Mouse (Mus musculus): Measurements from ENCODE around the gene Scrt2. TPM values are rescaled to one million over a fixed set of nuclear protein-coding genes. Genes with fewer than 3 reads are reported as not detected.

The Scrt2 gene
- polyA plus RNA-seq, 1 experiment from 2014 or later, result not detected

- peak overlapping the region; percentile 35 for H3K4me3 ChIP-seq (replicated peaks)
- 5% methylated on average over 52 of the region's 60 CpGs for WGBS (ENCODE audit: insufficient replicate concordance)
- H3K4me1 ChIP-seq (replicated peaks), result peaks cover 7% of the 10 kb centered on the region
- peaks cover 99% of the 10 kb centered on the region for H3K27me3 ChIP-seq
- ATAC-seq (ENCODE audit: insufficient read depth), result no peak
- H3K36me3 ChIP-seq (replicated peaks), result no peaks in the 10 kb centered on the region
- H3K9ac ChIP-seq, result no peak overlapping the region
- H3K27ac ChIP-seq (replicated peaks), result no peak overlapping the region
- peak overlapping the region; percentile 51 for H3K4me2 ChIP-seq
- no peaks in the 10 kb centered on the region for H3K9me3 ChIP-seq (replicated peaks)
Observed at GRCm38 (mm10) chr2:152093356-152093792, 12.0 kb downstream of the Scrt2 start.

- no peaks in the 10 kb centered on the region for H3K9me3 ChIP-seq (replicated peaks)
- H3K4me3 ChIP-seq (replicated peaks), result no peak overlapping the region
- peaks cover 7% of the 10 kb centered on the region for H3K4me1 ChIP-seq (replicated peaks)
- WGBS (ENCODE audit: insufficient replicate concordance), result 6% methylated on average over 29 of the region's 29 CpGs
- no peak for ATAC-seq (ENCODE audit: insufficient read depth)
- 0 out of 2 replicates have a peak overlapping the region, but pooled peaks have one; percentile 15 for H3K4me2 ChIP-seq
- no peak overlapping the region for H3K27ac ChIP-seq (replicated peaks)
- no peak overlapping the region for H3K9ac ChIP-seq
- no peaks in the 10 kb centered on the region for H3K36me3 ChIP-seq (replicated peaks)
- peaks cover 92% of the 10 kb centered on the region for H3K27me3 ChIP-seq
Observed at GRCm38 (mm10) chr2:152094856-152095545, 13.7 kb downstream of the Scrt2 start.

GRCm38 (mm10) chr2:152096922-152097321 lies 15.6 kb downstream of the Scrt2 start:
- Histone ChIP-seq H3K9me3 (replicated peaks) (no peaks in the 10 kb centered on the region), H3K4me1 (replicated peaks) (peaks cover 7% of the 10 kb centered on the region), H3K27ac (replicated peaks) (no peak overlapping the region), H3K4me2 (no peak overlapping the region), H3K4me3 (replicated peaks) (no peak overlapping the region), H3K27me3 (peaks cover 89% of the 10 kb centered on the region), H3K9ac (no peak overlapping the region), H3K36me3 (replicated peaks) (no peaks in the 10 kb centered on the region)
- no peak for ATAC-seq (ENCODE audit: insufficient read depth)
- 59% methylated on average over 2 of the region's 2 CpGs for WGBS (ENCODE audit: insufficient replicate concordance)

GRCm38 (mm10) chr2:152097916-152098315 lies 16.6 kb downstream of the Scrt2 start:
- Histone ChIP-seq H3K27ac (replicated peaks) (no peak overlapping the region), H3K4me2 (no peak overlapping the region), H3K36me3 (replicated peaks) (no peaks in the 10 kb centered on the region), H3K27me3 (peaks cover 89% of the 10 kb centered on the region), H3K9ac (no peak overlapping the region), H3K4me1 (replicated peaks) (peaks cover 7% of the 10 kb centered on the region), H3K9me3 (replicated peaks) (no peaks in the 10 kb centered on the region), H3K4me3 (replicated peaks) (no peak overlapping the region)
- WGBS (ENCODE audit: insufficient replicate concordance), result 59% methylated on average over 11 of the region's 11 CpGs
- no peak for ATAC-seq (ENCODE audit: insufficient read depth)

- no peak overlapping the region for H3K4me2 ChIP-seq
Observed at GRCm38 (mm10) chr2:152099538-152099937, 18.2 kb downstream of the Scrt2 start.

GRCm38 (mm10) chr2:152101761-152102160 lies 20.4 kb downstream of the Scrt2 start:
- WGBS (ENCODE audit: insufficient replicate concordance), result 57% methylated on average over 13 of the region's 13 CpGs
- Histone ChIP-seq H3K9me3 (replicated peaks) (no peaks in the 10 kb centered on the region), H3K9ac (no peak overlapping the region), H3K36me3 (replicated peaks) (no peaks in the 10 kb centered on the region), H3K27ac (replicated peaks) (no peak overlapping the region), H3K4me3 (replicated peaks) (no peak overlapping the region), H3K4me1 (replicated peaks) (peaks cover 21% of the 10 kb centered on the region), H3K4me2 (no peak overlapping the region), H3K27me3 (peaks cover 58% of the 10 kb centered on the region)
- ATAC-seq (ENCODE audit: insufficient read depth), result no peak

More at GRCm38 (mm10) chr2:152099538-152099937, 18.2 kb downstream of the Scrt2 start:
- H3K9me3 ChIP-seq (replicated peaks), result no peaks in the 10 kb centered on the region
- ATAC-seq (ENCODE audit: insufficient read depth), result no peak
- H3K9ac ChIP-seq, result no peak overlapping the region
- peaks cover 2% of the 10 kb centered on the region for H3K4me1 ChIP-seq (replicated peaks)
- H3K4me3 ChIP-seq (replicated peaks), result no peak overlapping the region
- WGBS (ENCODE audit: insufficient replicate concordance), result 49% methylated on average over 3 of the region's 3 CpGs
- H3K27ac ChIP-seq (replicated peaks), result no peak overlapping the region
- no peaks in the 10 kb centered on the region for H3K36me3 ChIP-seq (replicated peaks)
- H3K27me3 ChIP-seq, result peaks cover 80% of the 10 kb centered on the region

- WGBS (ENCODE audit: insufficient replicate concordance), result 45% methylated on average over 6 of the region's 6 CpGs
- no peak overlapping the region for H3K27ac ChIP-seq (replicated peaks)
- H3K4me1 ChIP-seq (replicated peaks), result peaks cover 23% of the 10 kb centered on the region
- no peaks in the 10 kb centered on the region for H3K9me3 ChIP-seq (replicated peaks)
- peaks cover 1% of the 10 kb centered on the region; the same call in 1 of the 2 replicates for H3K36me3 ChIP-seq (replicated peaks)
- no peak for ATAC-seq (ENCODE audit: insufficient read depth)
- H3K9ac ChIP-seq, result no peak overlapping the region
- no peak overlapping the region for H3K4me2 ChIP-seq
- H3K27me3 ChIP-seq, result peaks cover 52% of the 10 kb centered on the region
- no peak overlapping the region for H3K4me3 ChIP-seq (replicated peaks)
Observed at GRCm38 (mm10) chr2:152102369-152102768, 21.0 kb downstream of the Scrt2 start.

GRCm38 (mm10) chr2:152104711-152105317 lies 23.5 kb downstream of the Scrt2 start:
- Histone ChIP-seq H3K9me3 (replicated peaks) (no peaks in the 10 kb centered on the region), H3K4me2 (peak overlapping the region; percentile 90), H3K36me3 (replicated peaks) (peaks cover 24% of the 10 kb centered on the region; the same call in 1 of the 2 replicates), H3K27me3 (peaks cover 34% of the 10 kb centered on the region), H3K4me3 (replicated peaks) (peak overlapping the region; percentile 73), H3K9ac (peak overlapping the region; percentile 90), H3K4me1 (replicated peaks) (peaks cover 23% of the 10 kb centered on the region), H3K27ac (replicated peaks) (peak overlapping the region; percentile 92)
- WGBS (ENCODE audit: insufficient replicate concordance), result 12% methylated on average over 17 of the region's 17 CpGs
- ATAC-seq (ENCODE audit: insufficient read depth), result peak; percentile 51

GRCm38 (mm10) chr2:152105318-152106224 lies 24.2 kb downstream of the Scrt2 start, which contains the start of gene Srxn1:
Srxn1 (plus strand) TSS chr2:152105516.
- 1% methylated on average over 84 of the region's 84 CpGs for WGBS (ENCODE audit: insufficient replicate concordance)
- peaks cover 29% of the 10 kb centered on the region; the same call in 1 of the 2 replicates for H3K36me3 ChIP-seq (replicated peaks)

GRCm38 (mm10) chr2:152106225-152106595 lies 24.9 kb downstream of the Scrt2 start:
- no peak for ATAC-seq (ENCODE audit: insufficient read depth)
- H3K27ac ChIP-seq (replicated peaks), result peak overlapping the region; percentile 92
- peaks cover 29% of the 10 kb centered on the region for H3K27me3 ChIP-seq
- peaks cover 29% of the 10 kb centered on the region; the same call in 1 of the 2 replicates for H3K36me3 ChIP-seq (replicated peaks)
- WGBS (ENCODE audit: insufficient replicate concordance), result 69% methylated on average over 3 of the region's 3 CpGs
- H3K4me2 ChIP-seq, result peak overlapping the region; percentile 90
- peak overlapping the region; percentile 90 for H3K9ac ChIP-seq
- peak overlapping the region; percentile 73 for H3K4me3 ChIP-seq (replicated peaks)
- peaks cover 23% of the 10 kb centered on the region for H3K4me1 ChIP-seq (replicated peaks)
- H3K9me3 ChIP-seq (replicated peaks), result no peaks in the 10 kb centered on the region

More at GRCm38 (mm10) chr2:152105318-152106224, 24.2 kb downstream of the Scrt2 start, which contains the start of gene Srxn1:
- Histone ChIP-seq H3K4me2 (peak within 1 kb of the TSS; percentile 90), H3K4me3 (replicated peaks) (peak within 1 kb of the TSS; percentile 73), H3K9ac (peak within 1 kb of the TSS; percentile 90), H3K27ac (replicated peaks) (peak within 1 kb of the TSS; percentile 92), H3K27me3 (peaks cover 30% of the 10 kb centered on the region), H3K4me1 (replicated peaks) (peaks cover 23% of the 10 kb centered on the region), H3K9me3 (replicated peaks) (no peaks in the 10 kb centered on the region)
- peak; percentile 97 for ATAC-seq (ENCODE audit: insufficient read depth)
